Mouse (Mus musculus) heart, postnatal 25 days (tissue): Measurements from ENCODE around the gene Daam1. TPM values are rescaled to one million over a fixed set of nuclear protein-coding genes. Genes with fewer than 3 reads are reported as not detected.

Experiments
- DNase-seq: peaks from one replicate; pipeline ENCODE4 v3.0.0; 2022; ENCODE audit warnings: low spot score
- intact Hi-C: fragments of 180-260 bp; cut with DNase I; formaldehyde crosslinking; loops from one replicate; pipeline ENCODE4 v1.15.1; 2025
- total RNA-seq, 2 experiments: library from RNA; stranded (reverse); gene quantifications; 2 replicates each; pipeline ENCODE4 v1.2.3; 2021

Gene Daam1
- total RNA-seq, 2 experiments from 2014 or later: 78.6 to 79.5 TPM

DNA sequence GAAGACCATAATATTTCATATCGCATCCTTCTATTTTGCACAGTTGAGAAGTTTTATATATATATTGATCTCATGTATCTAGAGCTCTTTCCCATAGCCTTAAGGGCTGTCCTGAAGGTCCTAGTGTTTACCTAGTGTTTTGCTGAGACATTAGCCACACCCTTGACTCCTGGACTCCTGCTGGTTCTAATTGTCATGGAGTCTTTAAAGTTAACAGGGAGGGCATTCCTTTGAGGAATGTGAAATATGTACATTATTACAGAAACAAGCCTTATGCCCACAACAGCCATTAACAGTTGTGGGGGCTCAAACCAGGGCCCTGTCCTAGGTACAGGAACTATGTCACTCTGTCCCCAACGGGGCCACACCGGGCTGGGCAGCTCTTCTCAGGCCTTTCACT lies 180.5 kb downstream of the Daam1 start:
- intact Hi-C loops: no loop called here
- DNase-seq: no peak

DNA sequence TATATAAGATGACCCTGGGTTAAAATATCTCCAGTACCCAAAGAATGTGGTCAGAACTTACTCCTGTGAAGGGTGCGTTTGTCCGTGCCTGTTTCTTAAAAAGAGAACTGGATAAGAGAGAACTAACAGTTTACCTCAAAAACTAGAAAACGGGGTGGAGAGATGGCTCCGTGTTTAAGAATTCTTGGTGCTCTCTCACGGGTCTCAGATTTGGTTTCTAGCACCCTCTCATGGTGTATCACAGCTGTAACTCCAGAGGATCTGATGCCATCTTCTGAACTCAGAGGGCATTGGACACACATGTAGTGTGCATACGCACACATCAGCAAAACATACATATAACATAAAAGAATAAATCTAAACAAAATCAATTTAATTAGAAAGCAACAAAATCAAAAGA lies 181.2 kb downstream of the Daam1 start:
- intact Hi-C loops: no loop called here
- no peak for DNase-seq

DNA sequence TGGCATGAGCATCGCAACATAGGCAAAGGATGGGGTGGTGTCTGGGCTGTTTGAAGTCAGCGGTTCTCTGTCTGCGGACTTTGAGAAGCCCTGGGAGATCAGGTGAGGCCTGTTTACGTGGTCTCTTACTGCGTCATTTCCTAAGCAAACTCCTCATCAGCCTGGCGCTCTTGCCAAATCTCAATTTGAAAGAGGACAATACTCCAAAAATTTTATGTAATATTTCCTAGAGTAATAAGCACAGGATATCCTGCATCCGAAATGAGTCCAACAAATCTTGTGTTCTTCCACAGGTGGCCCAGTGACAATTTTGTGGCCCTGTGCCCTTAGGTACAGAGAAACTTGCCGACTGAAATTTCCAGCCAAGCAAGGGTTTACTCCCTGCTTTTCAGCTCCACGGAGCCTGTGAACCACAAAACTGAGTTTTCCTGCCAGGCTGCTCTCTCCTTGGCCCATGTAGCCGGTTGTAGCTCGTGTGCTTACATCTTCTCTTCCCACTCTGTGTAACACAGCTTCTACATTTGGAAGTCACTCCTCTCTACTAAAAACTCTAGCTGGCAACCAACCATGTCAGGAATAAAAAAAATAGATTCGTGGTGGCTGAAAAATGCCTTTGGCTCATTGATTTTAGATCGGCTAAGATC lies 183.0 kb downstream of the Daam1 start:
- no peak for DNase-seq
- intact Hi-C loops: no loop called here

DNA sequence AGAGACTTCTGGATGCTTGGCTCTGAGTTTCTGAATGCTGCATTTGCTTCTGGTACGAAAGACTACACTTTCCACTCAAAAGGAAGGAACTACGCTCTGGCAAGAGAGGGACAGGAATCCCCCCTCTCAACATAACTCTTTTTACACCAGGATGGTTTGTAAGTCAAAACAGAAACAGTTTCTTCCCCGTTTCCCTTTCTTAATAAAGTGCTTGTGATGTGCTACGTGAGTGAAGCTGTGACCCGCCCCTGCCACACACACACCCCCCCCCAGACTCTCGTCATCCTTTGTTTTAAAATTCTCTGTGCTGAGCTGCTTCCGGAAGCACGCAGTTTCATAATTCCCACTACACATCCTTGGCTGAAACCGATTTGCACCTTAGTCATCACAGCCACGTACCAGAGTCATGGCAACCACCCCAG lies 183.5 kb downstream of the Daam1 start:
- DNase-seq: no peak
- intact Hi-C loops: no loop called here

DNA sequence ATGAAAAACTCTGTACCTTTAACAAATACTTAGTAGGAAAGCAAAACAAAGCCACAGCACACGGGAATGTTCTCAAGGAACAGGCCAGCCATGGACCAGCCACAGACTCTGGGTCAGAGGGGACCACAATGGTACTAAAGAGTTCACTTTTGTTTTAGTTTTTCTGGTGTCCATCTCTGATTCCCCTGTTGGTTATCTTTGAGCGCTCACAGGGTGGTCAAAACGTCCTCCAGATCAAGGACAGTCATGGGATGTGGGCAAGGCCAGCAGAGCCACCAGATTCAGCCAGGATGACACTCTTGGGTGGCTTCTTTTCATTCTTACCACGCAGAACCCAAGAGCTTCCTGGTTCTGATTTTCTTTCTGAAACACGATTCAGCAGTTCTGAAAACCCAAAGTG lies 184.4 kb downstream of the Daam1 start:
- intact Hi-C loops: no loop called here
- DNase-seq: no peak

DNA sequence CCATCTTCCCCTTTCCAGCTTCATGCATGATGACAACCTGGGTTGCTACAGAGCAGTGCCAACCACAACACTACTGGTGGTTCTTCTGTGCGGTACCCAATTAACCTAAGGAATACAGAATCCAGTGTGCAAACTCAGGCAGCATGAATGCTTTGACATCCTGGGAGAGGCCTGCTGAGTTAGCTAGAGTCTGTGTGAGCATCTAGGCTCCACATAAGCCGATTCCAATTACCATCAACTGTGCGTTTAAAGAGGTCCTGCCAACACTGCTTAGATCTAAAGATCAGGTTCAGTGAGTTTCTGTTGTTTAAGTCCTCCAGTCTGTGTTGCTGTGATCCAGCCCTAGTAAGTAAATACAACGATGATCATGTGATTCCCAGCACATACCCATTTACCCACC lies 189.4 kb downstream of the Daam1 start:
- intact Hi-C loops: no loop called here
- no peak for DNase-seq

DNA sequence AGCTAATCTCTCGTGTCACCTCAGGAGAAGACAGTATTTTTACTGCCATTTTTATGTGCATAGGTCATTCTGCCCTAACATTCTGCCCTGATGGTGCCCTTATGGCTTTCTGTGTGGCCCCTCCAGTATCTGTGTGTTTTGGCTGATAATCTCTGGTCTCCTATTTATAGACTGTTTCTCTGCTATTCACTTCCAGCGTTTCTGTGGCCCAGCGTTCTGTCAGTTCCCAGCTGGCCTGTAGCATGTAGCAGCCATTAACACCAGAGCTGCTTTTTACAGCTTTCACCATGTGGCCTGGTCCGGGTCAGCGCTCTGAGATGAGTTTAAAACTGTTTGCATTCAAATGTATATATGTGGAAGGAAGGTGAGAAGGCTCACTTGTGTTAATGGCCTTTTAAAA lies 190.7 kb downstream of the Daam1 start:
- intact Hi-C loops: no loop called here
- no peak for DNase-seq

DNA sequence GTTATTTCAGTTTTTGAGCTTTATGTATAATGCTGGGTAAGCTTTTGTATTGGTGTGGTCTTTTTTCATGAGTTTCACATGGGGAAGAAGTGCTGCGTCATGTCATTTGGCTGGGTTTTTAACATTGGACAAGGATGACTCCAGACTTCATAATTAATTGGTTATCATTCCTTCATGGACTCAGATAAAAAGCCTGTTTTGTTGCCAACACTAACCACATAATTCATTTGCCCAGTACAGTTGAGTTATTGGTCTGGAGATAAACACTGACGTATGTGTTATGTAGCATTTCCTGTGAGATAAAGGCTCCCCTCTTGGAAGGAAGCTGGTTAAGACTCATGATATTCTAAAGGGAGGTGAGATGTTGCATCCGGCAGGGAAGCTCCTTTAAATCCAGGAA lies 191.9 kb downstream of the Daam1 start:
- no peak for DNase-seq
- intact Hi-C loops: no loop called here

DNA sequence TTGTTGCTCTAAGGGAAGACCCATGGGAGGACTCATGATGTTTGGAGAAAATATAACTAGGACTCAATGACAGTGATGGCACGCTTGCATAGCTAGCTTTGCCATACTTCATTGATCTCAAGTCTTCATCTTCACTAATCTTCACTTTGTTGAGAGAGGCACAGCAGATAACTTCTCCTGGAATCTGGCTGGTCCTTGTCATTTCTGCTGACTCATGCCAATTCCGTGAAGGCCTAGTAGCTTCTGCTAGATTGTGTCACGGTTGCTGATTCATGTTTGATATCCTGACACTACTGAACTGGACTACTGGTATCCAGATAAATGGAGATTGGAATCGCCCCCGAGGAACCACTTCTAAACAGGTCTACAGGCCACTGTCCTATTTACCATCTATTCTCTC lies 192.7 kb downstream of the Daam1 start:
- intact Hi-C loops: no loop called here
- DNase-seq: no peak

DNA sequence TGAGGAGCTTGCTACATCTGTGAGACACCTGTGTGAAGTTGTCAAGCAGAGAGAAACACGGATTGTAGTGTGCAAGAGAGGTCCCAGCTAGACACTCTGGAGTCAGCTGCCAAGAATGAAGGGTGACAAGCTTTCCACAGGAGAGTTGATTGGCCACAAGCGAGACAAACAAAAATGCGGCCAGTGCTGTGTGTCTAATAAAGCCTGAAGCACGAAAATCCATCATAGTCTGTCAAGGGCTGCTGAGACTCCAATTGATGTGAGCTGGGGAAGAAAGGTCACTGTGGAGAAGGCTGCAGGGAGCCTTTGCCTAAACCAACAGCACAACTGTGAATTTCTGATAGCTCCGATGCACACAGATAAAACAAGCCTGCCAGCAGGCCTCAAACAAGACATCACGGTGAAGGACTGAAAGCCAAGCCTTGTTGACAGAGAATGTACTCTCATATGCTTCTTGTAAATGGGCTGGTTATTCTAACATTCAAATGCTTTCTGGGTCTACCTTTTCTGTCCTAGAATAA lies 194.5 kb downstream of the Daam1 start:
- DNase-seq: no peak
- intact Hi-C loops: no loop called here

DNA sequence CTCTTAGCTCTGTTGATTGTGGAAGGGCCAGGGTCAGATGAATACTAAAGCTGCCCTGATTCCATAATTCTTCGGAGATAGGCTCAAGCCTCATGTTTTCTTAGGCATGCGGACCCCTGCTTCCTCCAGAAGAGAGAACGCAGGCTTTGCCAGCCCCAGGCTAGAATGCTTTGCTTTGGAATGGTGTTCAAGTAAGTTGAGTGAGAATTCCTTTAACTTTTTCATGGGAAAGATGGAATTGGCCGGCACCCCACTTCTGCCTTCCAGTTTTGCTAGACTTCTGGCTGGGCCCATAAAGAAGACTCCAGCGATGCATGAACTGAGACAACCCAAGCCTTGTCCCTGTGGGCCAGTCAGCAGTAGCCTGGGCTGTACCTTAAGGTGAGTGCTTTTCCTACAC lies 200.3 kb downstream of the Daam1 start:
- peak; percentile 12 for DNase-seq
- intact Hi-C loops: no loop called here

DNA sequence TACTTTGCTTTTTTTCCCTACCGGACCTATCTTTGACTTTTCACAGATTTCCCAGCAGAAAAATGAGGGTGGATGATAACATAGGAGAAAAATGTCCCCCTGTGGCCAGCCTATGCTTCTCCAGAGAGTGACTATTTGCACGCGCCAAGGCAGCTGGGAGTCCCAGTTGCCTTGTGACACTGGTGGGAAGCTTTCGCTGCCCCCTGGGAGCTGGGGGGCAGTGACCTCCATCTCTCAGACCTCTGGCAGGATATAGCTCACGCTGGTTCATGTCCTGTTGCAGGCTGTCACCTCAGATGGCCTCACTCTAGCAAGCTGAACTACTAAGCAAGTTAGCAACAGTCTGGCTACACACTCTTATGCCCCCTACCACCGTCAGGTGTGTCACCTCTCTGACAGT lies 200.9 kb downstream of the Daam1 start:
- peak; percentile 62 for DNase-seq
- intact Hi-C loops: no loop called here

DNA sequence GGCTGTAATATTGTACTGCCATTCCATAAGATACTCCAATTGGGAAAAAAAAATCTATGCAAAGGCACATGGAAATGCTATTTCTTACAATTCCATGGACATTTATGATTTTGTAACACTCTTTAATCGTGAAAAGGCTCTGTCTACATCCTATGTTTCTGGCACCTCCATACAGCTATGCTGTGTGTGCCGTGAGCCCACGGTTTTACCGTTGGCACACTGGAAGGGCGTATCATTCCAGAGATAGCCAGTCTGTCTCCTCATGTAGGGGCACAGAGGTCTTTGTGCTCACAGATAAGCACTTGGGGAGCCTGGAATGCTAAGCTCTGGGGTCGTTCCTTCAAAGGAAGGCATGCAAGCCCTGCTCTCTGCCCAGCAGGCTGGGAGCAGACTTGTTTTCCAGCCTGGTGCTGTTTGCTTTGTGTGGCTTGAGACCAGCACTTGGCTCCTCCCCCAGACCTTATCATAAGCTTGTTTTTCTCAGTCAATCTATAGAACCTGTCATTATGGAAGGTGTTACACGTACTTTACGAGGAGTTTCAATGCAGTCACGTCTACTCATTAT lies 205.3 kb downstream of the Daam1 start:
- intact Hi-C loops: no loop called here
- no peak for DNase-seq

DNA sequence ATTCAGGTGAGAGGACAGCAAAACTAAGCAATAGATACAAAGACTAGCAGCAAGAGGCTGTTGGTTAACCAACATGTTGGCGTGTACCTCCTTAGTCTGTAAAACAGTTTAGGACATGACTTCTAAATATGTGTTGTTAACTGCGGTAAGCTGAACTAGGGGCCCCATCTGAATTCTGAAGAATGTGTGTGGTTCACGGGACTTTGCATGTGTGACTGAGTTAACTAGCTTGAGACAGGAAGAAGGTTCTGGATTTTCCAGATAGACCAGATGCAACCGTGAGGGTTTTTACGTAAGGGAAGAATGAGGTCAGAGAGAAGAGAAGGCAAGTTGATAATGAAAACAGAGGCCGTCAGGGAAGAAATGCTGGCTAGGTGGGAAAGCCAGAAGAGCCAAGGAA lies 206.2 kb downstream of the Daam1 start:
- intact Hi-C loops: no loop called here

DNA sequence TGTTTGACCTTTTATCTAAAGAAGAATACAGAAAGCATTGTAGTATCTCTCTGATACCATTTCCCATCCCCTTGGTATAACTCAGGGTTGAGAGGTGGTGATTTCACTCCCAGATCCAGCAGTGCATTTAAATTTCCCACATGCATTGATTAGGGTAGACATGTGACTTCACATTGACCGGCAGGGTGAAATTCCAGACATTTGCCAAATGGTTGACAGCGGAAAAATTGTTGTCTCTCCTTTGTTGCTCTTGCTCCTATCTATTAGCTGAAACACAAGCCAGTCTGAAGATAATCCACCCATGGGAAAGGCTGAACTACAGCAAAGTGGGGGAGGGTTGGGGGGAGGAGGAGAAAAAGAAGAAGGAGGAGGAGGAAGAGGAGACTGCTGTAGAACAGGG lies 208.0 kb downstream of the Daam1 start:
- intact Hi-C loops: no loop called here
- DNase-seq: no peak

More for the DNA sequence above, 206.2 kb downstream of the Daam1 start:
- DNase-seq: no peak

DNA sequence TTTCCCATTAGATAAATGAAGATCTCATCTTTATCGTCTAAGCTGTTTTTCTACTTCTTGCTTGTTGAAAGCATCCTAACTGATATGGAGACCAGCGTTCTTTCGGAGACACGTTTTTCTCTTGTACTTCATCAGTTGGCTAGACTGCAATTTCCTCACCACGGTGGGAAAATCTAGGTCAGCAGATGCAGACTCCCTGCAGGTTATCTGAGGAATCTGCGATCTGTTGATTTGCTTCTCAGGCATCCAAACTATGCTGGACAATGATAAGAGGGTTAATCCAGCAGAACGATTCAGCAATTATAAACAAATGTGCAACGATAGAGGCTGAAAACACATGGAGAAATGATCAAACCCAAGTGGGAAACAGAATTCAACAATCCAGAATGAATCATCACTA lies 208.6 kb downstream of the Daam1 start:
- intact Hi-C loops: no loop called here
- DNase-seq: no peak

DNA sequence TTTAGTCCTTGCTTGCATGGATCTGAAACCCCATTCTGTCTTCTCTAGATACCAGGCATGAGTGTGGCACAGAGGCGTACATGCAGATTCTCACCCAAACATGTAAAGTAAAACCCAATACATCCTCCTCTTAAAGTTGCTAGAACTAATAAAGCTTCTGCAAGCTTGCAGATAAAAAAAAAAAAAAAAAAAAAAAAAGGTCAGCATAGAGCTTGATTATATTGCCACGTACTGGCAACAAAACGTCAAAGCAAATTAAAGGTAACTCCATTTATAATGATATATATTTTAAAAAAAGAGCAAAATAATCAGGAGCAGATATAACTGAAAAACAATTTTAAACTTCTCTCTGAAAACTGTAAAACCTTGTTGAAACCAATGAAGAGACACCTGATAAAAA lies 210.4 kb downstream of the Daam1 start:
- intact Hi-C loops: no loop called here
- DNase-seq: no peak

Other genes with a start within 250 kb of the Daam1 start
- under 1 TPM; 0.25 to 0.42 TPM for gene Gpr135, start 240.0 kb downstream of the Daam1 start, total RNA-seq